Mouse (Mus musculus): ENCODE measurements around the gene Abca7. TPM values are rescaled to one million over a fixed set of nuclear protein-coding genes. Genes with fewer than 3 reads are reported as not detected.
"Not testable (repeated sequence)": the region's sequence is repeated elsewhere in the genome, so short reads cannot be mapped to it uniquely, and the experiment has no call there.

The Abca7 gene
- polyA plus RNA-seq, 1 experiment from 2014 or later, result 3.4 TPM

DNA sequence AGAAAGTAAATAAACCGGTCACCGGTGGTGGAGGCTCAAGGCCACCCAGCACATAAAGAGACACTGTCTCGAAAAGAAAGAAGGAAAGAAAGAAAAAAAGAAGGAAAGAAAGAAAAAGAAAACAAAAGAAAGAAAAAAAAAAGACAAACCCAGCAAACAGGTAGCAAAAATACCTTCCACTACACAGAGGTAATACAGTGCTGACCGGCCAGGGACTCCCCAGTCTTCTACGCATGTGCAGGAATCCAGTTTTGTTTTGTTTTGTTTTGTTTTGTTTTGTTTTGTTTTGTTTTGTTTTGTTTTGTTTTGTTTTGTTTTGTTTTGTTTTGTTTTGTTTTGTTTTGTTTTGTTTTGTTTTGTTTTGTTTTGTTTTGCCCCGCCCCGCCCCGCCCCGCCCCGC is 36.9 kb upstream of the Abca7 start:
- peaks cover 12% of the 10 kb centered on the region; the same call in 1 of the 2 replicates for H3K36me3 ChIP-seq (ENCODE audit: control insufficient read depth, insufficient read depth, low read length)
- H3K27me3 ChIP-seq (replicated peaks; ENCODE audit: control insufficient read depth, insufficient read depth, low read length); H3K9me3 ChIP-seq (ENCODE audit: control insufficient read depth, low read length); H3K27ac ChIP-seq (ENCODE audit: low read length); H3K9ac ChIP-seq (ENCODE audit: low read depth, low read length): not testable (repeated sequence)
- peak overlapping the region; percentile 98 for H3K4me3 ChIP-seq (ENCODE audit: low read length)
- WGBS, result 28% methylated on average over 10 of the region's 10 CpGs
- H3K4me1 ChIP-seq (ENCODE audit: control insufficient read depth, insufficient read depth, low read length), result peaks cover 12% of the 10 kb centered on the region; the same call in 1 of the 2 replicates
- H3K4me2 ChIP-seq (ENCODE audit: low read depth, low read length), result 0 out of 2 replicates have a peak overlapping the region, but pooled peaks have one; percentile 71
- peak; percentile 38; the same call in 1 of the 2 replicates for ATAC-seq

DNA sequence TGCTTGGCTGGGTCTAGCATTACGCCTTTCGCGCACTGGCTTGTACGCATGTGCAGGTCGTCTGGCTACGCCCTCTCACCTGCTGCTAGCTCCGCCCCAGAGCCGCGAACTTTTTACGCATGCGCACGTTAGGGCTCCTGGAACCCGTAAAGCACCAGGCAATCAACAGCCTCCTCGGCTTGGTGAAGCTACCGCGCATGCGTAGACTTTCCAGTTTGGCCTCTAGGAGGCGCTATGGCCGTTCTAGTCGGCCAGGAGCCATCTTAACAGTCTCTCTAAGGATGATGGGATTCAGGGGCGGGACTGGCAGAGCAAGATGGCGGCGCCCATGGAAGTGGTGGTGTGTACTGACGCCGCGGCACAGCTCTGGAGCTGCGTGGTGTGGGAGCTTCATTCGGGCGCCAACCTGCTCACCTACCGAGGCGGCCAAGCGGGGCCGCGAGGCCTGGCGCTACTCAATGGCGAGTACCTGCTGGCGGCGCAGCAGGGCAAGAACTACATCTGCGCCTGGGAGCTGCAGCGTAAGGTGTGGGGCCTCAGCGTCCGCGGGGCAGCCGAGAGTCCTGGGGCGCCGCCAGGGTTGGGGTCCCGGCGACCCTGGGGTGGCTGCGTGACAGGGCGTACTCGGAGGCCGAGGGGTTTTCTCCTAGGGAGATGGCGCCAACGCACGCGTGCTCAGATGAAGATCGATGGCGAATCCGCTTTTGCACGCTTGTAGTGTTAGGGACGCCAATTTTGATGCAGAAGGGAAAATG is 36.3 kb upstream of the Abca7 start, which contains the start of gene Wdr18:
Wdr18 (plus strand) TSS at position 306 of the 755 bp plus-strand sequence.
- H3K27ac ChIP-seq (ENCODE audit: low read length), result peak within 1 kb of the TSS; percentile 75
- no peaks in the 10 kb centered on the region for H3K9me3 ChIP-seq (ENCODE audit: control insufficient read depth, low read length)
- H3K4me3 ChIP-seq (ENCODE audit: low read length), result peak within 1 kb of the TSS; percentile 98
- peak; percentile 94 for ATAC-seq
- H3K4me2 ChIP-seq (ENCODE audit: low read depth, low read length), result peak within 1 kb of the TSS; percentile 71
- WGBS, result under 1% methylated on average over 61 of the region's 61 CpGs
- H3K4me1 ChIP-seq (ENCODE audit: control insufficient read depth, insufficient read depth, low read length), result peaks cover 12% of the 10 kb centered on the region; the same call in 1 of the 2 replicates
- no peaks in the 10 kb centered on the region for H3K27me3 ChIP-seq (replicated peaks; ENCODE audit: control insufficient read depth, insufficient read depth, low read length)
- H3K9ac ChIP-seq (ENCODE audit: low read depth, low read length), result peak within 1 kb of the TSS; percentile 92
- peaks cover 18% of the 10 kb centered on the region for H3K36me3 ChIP-seq (ENCODE audit: control insufficient read depth, insufficient read depth, low read length)

DNA sequence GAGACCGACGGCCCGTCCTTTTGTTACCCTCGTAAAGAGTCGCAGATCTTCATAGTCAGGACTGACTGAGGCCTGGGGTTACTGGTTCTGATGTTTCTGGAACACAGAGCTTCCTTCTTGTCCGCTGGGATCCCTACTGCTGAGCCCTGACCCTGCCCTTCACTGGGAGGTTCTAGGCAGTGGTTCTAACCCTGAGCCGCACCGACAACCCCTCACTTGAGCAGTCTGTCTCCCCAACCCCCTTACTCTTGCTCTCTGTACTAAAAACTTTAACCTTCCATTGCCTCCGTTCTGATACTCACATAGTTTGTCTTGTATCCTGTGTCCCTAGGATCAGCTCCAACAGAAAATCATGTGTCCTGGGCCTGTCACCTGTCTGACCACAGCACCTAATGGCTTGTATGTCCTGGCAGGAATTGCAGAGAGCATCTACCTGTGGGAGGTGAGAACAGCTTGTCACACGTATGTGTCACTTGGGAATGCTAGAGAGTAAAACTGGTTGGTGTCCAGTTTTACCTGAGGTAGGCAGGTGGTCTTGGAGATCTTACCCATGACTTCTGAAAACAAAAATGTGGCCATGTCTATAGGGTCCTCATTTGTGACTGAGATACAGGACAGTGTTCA is 35.5 kb upstream of the Abca7 start:
- peak overlapping the region; percentile 75 for H3K27ac ChIP-seq (ENCODE audit: low read length)
- WGBS, result 10% methylated on average over 10 of the region's 10 CpGs
- H3K4me1 ChIP-seq (ENCODE audit: control insufficient read depth, insufficient read depth, low read length), result peaks cover 12% of the 10 kb centered on the region; the same call in 1 of the 2 replicates
- H3K4me3 ChIP-seq (ENCODE audit: low read length), result peak overlapping the region; percentile 98
- H3K27me3 ChIP-seq (replicated peaks; ENCODE audit: control insufficient read depth, insufficient read depth, low read length), result no peaks in the 10 kb centered on the region
- no peaks in the 10 kb centered on the region for H3K9me3 ChIP-seq (ENCODE audit: control insufficient read depth, low read length)
- H3K9ac ChIP-seq (ENCODE audit: low read depth, low read length), result peak overlapping the region; percentile 92
- H3K4me2 ChIP-seq (ENCODE audit: low read depth, low read length), result peak overlapping the region; percentile 71
- peaks cover 26% of the 10 kb centered on the region for H3K36me3 ChIP-seq (ENCODE audit: control insufficient read depth, insufficient read depth, low read length)
- no peak for ATAC-seq

DNA sequence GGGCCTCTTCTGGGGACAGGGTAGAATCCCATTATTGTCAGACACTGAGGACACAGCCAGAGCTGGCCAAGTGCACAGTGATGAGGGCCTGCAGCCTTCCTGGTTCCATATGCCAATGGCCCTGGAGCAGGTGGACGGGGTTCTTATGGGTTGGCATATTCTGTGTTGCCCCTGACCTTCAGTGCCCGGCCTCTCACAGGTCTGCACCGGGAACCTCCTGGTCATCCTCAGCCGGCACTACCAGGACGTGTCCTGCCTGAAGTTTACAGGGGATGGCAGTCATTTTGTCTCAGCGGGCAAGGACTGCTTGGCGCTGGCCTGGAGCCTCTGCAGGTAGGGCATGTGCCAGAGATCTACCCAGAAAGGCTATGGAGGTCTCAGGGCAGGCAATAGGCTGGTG is 31.6 kb upstream of the Abca7 start:
- no peaks in the 10 kb centered on the region for H3K9me3 ChIP-seq (ENCODE audit: control insufficient read depth, low read length)
- H3K4me1 ChIP-seq (ENCODE audit: control insufficient read depth, insufficient read depth, low read length), result peaks cover 7% of the 10 kb centered on the region; the same call in 1 of the 2 replicates
- peaks cover 47% of the 10 kb centered on the region for H3K36me3 ChIP-seq (ENCODE audit: control insufficient read depth, insufficient read depth, low read length)
- no peak overlapping the region for H3K27ac ChIP-seq (ENCODE audit: low read length)
- 92% methylated on average over 7 of the region's 7 CpGs for WGBS
- no peak overlapping the region for H3K4me2 ChIP-seq (ENCODE audit: low read depth, low read length)
- no peak overlapping the region for H3K4me3 ChIP-seq (ENCODE audit: low read length)
- no peak overlapping the region for H3K9ac ChIP-seq (ENCODE audit: low read depth, low read length)
- no peaks in the 10 kb centered on the region for H3K27me3 ChIP-seq (replicated peaks; ENCODE audit: control insufficient read depth, insufficient read depth, low read length)
- ATAC-seq, result no peak

DNA sequence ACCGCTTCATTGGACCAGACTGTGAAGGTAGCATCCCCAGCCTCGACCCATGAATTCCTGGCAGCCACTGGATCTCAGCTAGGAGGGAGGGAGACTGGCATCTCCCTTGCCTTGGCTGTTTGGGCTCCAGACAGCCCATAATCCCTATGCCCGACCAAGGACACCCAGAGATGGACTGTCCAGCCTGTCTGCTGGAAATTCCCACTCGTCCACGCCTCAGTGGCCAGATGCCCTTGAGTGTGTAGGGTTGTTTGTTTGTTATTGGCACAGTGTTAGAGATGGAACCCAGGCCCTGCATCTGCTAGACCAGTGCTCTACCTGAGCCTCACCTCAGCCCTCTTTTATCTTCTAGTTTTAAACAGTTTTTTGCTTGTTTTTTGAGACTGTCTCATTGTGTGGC is 31.0 kb upstream of the Abca7 start:
- no peaks in the 10 kb centered on the region for H3K9me3 ChIP-seq (ENCODE audit: control insufficient read depth, low read length)
- no peak overlapping the region for H3K4me2 ChIP-seq (ENCODE audit: low read depth, low read length)
- no peaks in the 10 kb centered on the region; the same call in 1 of the 2 replicates for H3K27me3 ChIP-seq (replicated peaks; ENCODE audit: control insufficient read depth, insufficient read depth, low read length)
- H3K27ac ChIP-seq (ENCODE audit: low read length), result no peak overlapping the region
- H3K4me1 ChIP-seq (ENCODE audit: control insufficient read depth, insufficient read depth, low read length), result peaks cover 7% of the 10 kb centered on the region; the same call in 1 of the 2 replicates
- H3K9ac ChIP-seq (ENCODE audit: low read depth, low read length), result no peak overlapping the region
- 94% methylated on average over 5 of the region's 5 CpGs for WGBS
- no peak for ATAC-seq
- peaks cover 47% of the 10 kb centered on the region for H3K36me3 ChIP-seq (ENCODE audit: control insufficient read depth, insufficient read depth, low read length)
- H3K4me3 ChIP-seq (ENCODE audit: low read length), result no peak overlapping the region

DNA sequence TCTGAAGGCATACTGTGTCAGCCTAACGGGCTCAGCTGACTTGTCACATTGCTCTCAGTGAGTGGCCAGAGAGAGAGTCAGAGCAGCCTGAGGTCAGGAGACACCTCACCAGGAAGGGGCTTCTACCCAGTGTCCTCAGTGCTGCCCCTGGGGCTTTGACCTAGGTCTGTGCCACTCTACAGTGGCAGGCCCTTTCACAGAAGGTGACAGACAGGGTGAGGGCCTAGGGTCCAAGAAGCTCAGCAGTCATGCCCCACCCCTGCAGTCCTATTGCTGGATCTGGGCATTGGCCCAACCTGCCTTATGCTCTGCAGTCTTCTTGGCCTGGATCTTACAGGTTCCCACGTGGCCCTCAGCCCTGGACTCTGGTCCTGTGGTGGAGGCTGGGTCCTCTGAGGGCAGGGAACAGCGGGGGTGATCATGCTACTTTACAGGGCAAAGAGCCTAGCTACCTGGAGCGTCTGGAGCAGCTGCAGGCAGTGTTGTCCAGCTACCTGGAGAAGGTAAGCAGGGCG is 29.4 kb upstream of the Abca7 start:
- peaks cover 47% of the 10 kb centered on the region for H3K36me3 ChIP-seq (ENCODE audit: control insufficient read depth, insufficient read depth, low read length)
- 94% methylated on average over 5 of the region's 5 CpGs for WGBS

DNA sequence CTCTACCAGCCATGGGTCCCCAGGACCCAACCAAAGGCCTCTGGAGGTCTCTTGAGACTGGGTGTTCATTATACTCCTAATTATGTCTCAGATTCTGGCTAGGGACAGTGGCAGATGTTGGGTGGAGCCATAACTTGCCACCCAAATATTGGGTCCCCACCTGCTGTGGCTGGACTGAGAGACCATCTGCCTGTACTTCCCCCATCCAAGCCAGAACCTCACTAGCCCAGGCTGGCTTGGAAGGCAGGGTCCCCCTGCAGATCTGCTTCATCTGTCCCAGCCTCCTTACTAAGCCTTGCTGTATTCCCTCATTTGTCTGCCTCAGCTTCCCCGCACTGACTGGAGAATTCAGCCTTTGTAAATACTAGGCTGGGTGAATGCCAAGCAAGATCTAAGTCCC is 28.1 kb upstream of the Abca7 start:
- H3K4me2 ChIP-seq (ENCODE audit: low read depth, low read length), result no peak overlapping the region
- ATAC-seq, result no peak
- peaks cover 15% of the 10 kb centered on the region for H3K27me3 ChIP-seq (replicated peaks; ENCODE audit: control insufficient read depth, insufficient read depth, low read length)
- no peaks in the 10 kb centered on the region for H3K9me3 ChIP-seq (ENCODE audit: control insufficient read depth, low read length)
- H3K36me3 ChIP-seq (ENCODE audit: control insufficient read depth, insufficient read depth, low read length), result peaks cover 37% of the 10 kb centered on the region
- H3K4me1 ChIP-seq (ENCODE audit: control insufficient read depth, insufficient read depth, low read length), result peaks cover 10% of the 10 kb centered on the region
- H3K27ac ChIP-seq (ENCODE audit: low read length), result no peak overlapping the region
- no peak overlapping the region for H3K4me3 ChIP-seq (ENCODE audit: low read length)
- WGBS, result 67% methylated on average over 1 of the region's 1 CpGs
- no peak overlapping the region for H3K9ac ChIP-seq (ENCODE audit: low read depth, low read length)

More for the DNA sequence above, 29.4 kb upstream of the Abca7 start:
- Histone ChIP-seq H3K9me3 (ENCODE audit: control insufficient read depth, low read length) (no peaks in the 10 kb centered on the region), H3K9ac (ENCODE audit: low read depth, low read length) (no peak overlapping the region), H3K4me3 (ENCODE audit: low read length) (no peak overlapping the region), H3K4me1 (ENCODE audit: control insufficient read depth, insufficient read depth, low read length) (peaks cover 10% of the 10 kb centered on the region), H3K27ac (ENCODE audit: low read length) (no peak overlapping the region), H3K27me3 (replicated peaks; ENCODE audit: control insufficient read depth, insufficient read depth, low read length) (peaks cover 15% of the 10 kb centered on the region), H3K4me2 (ENCODE audit: low read depth, low read length) (no peak overlapping the region)
- ATAC-seq, result no peak

DNA sequence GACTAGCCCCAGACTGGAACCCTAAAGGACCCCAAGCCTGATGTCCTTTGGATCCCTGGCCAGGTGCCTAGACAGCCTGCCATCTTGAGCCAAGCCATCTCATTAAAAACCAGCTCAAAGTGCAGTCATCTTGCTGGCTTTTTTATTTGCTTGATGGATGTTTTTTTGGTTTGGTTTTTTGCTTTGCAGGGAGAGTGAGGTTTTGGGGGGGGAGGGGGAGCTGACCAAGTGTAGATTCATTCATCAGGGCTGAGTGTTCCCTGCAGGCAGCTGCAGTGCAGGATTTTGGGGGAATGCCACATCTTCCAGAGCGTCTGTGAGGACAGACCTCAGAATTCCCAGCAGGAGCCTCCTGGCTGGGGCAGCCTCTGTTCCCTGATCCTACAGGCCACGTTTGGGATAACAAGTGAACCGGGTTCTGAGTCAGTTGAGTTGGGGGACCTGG is 27.1 kb upstream of the Abca7 start:
- no peak overlapping the region for H3K4me2 ChIP-seq (ENCODE audit: low read depth, low read length)
- ATAC-seq, result no peak
- no peaks in the 10 kb centered on the region for H3K9me3 ChIP-seq (ENCODE audit: control insufficient read depth, low read length)
- H3K27ac ChIP-seq (ENCODE audit: low read length), result no peak overlapping the region
- H3K4me1 ChIP-seq (ENCODE audit: control insufficient read depth, insufficient read depth, low read length), result peaks cover 10% of the 10 kb centered on the region
- peaks cover 15% of the 10 kb centered on the region for H3K27me3 ChIP-seq (replicated peaks; ENCODE audit: control insufficient read depth, insufficient read depth, low read length)
- no peak overlapping the region for H3K4me3 ChIP-seq (ENCODE audit: low read length)
- no peak overlapping the region for H3K9ac ChIP-seq (ENCODE audit: low read depth, low read length)
- H3K36me3 ChIP-seq (ENCODE audit: control insufficient read depth, insufficient read depth, low read length), result peaks cover 37% of the 10 kb centered on the region
- 17% methylated on average over 3 of the region's 3 CpGs for whole genome bisulfite sequencing

DNA sequence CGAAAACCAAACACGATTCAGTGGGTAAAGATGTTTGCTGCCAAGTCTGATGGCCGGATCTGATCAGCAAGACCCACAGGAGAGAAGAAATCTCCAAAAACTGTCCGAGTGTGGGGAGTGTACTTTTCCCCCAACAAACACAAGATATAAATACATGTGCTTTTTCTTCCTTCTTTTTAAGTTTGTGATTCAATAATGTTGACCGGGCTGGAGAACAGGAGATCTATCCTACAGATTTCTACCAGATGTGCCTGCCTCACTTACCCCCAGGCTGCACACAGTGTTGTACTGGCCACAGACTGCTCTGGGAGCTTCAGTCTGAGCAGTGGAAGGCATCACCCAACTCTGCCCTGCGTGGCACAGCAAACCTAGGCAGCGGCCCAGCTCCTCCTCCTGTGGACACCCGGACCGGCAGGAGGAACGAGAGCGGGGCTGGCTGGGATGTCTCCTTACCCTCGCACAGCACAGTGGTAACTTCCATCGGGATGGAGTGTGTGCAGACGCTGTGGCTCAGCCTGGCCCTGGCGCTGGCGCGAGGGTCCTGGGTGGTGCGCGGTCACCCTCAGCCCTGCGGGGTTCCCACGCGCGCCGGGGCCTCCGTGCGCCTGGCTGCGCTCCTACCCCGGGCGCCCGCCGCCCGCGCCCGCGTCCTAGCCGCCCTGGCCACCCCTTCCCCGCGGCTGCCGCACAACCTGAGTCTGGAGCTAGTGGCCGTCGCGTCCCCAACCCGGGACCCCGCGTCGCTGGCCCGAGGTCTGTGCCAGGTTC is 25.7 kb upstream of the Abca7 start, which contains the start of gene Grin3b:
Grin3b (plus strand) TSS at position 301 of the 768 bp plus-strand sequence.
- no peak within 1 kb of the TSS for H3K27ac ChIP-seq (ENCODE audit: low read length)
- peak within 1 kb of the TSS; percentile 85 for H3K4me2 ChIP-seq (ENCODE audit: low read depth, low read length)
- no peaks in the 10 kb centered on the region for H3K9me3 ChIP-seq (ENCODE audit: control insufficient read depth, low read length)
- peak within 1 kb of the TSS; percentile 51 for H3K4me3 ChIP-seq (ENCODE audit: low read length)
- peak within 1 kb of the TSS; percentile 64 for H3K9ac ChIP-seq (ENCODE audit: low read depth, low read length)
- 7% methylated on average over 47 of the region's 47 CpGs for WGBS
- H3K4me1 ChIP-seq (ENCODE audit: control insufficient read depth, insufficient read depth, low read length), result peaks cover 10% of the 10 kb centered on the region
- ATAC-seq, result peak; percentile 24; the same call in 1 of the 2 replicates
- peaks cover 23% of the 10 kb centered on the region for H3K36me3 ChIP-seq (ENCODE audit: control insufficient read depth, insufficient read depth, low read length)
- peaks cover 15% of the 10 kb centered on the region for H3K27me3 ChIP-seq (replicated peaks; ENCODE audit: control insufficient read depth, insufficient read depth, low read length)

Measured in intestine, embryonic 16.5 days (tissue).